Mouse (Mus musculus) common myeloid progenitor, adult 5-6 weeks (primary cell): Measurements from ENCODE around the gene Kcnj3. TPM values are rescaled to one million over a fixed set of nuclear protein-coding genes. Genes with fewer than 3 reads are reported as not detected.

ENCODE experiments used
- ATAC-seq: replicated peaks from 2 replicates; pipeline ENCODE4 v1.8.0; 2016; ENCODE audit warnings: low read depth, mild to moderate bottlenecking, moderate TSS enrichment, inconsistent platforms; ENCODE audit not compliant: poor library complexity, severe bottlenecking
- total RNA-seq: library from RNA; stranded (forward); fragments of 200-1000, 187-1606 nt; gene quantifications from 2 replicates; pipeline ENCODE4 v1.2.3, GENCODE M21; 2017

The Kcnj3 gene
- total RNA-seq, 1 experiment from 2014 or later, result not detected

DNA sequence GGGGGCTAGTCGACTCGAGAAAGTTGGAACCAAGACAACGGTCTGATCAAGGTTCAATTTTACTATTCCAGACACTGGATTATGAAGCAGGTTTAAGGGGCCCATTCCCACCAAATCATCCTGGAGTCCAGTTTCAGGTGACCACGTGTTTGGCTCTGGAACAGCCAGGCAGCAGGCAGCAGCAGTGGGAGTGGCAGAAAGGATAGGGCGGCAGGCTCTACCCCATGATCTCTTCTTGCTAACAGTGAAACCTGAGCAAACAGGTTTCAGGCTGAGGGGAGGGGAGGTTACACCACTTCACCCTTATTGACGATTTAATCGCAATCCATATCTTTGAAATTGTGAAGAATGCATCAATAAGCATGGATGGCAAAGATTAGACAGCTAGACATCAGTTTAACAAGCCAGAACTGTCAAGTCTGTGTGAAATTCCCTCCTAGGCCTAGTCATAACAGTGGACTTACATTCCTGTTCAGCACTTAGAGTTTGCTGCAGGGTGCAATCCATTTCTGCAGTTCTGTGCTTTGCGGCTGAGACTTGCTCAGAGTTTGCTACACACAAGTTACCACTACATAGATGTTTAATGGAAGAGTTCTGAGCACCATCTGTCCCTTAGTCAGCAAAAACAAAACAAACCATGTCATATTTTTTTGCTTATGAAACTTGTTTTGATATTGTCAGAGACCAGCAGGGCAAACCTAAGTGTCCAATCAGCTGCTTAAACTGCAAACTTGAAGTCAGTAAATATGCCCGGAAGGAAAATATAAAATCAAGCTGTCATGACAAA is 67.8 kb downstream of the Kcnj3 start:
- ATAC-seq, result no peak

DNA sequence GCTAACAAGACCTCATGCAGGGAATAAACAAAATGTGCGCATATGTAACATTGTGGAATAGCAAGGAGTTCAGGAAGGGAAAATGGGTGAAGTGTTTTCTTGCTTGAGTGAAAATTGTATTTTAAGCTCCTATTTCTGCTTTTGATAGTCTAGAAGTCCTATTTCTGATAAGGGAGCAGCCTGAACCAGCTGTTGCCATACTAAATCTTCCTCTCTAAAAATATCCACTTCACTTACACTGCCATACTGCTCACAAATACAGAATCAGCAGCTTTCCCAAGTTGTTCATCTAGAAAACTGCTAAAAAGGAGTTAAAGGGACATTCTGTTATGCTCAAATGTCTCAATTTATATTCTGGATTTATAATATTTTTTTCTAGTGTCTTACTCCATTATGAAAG is 69.9 kb downstream of the Kcnj3 start:
- ATAC-seq, result no peak

DNA sequence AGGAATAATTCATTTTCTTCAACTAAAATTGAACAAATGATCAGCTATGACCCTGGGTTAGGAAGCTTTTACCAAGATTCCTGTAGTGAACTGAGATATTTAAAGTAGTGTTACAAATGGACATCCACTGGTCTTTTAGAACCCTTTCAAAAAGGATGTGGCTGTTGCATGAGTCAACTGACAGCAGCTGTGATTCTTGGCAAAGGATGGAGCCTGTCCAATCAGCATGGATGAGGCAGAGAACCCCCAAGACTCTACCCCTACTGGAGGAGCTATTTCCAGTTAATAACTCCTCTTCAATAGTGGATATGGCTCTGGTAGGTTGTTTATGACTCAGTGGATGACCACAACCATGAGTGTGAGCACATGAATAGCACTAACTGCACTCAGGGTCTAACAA is 81.5 kb downstream of the Kcnj3 start:
- ATAC-seq, result no peak

DNA sequence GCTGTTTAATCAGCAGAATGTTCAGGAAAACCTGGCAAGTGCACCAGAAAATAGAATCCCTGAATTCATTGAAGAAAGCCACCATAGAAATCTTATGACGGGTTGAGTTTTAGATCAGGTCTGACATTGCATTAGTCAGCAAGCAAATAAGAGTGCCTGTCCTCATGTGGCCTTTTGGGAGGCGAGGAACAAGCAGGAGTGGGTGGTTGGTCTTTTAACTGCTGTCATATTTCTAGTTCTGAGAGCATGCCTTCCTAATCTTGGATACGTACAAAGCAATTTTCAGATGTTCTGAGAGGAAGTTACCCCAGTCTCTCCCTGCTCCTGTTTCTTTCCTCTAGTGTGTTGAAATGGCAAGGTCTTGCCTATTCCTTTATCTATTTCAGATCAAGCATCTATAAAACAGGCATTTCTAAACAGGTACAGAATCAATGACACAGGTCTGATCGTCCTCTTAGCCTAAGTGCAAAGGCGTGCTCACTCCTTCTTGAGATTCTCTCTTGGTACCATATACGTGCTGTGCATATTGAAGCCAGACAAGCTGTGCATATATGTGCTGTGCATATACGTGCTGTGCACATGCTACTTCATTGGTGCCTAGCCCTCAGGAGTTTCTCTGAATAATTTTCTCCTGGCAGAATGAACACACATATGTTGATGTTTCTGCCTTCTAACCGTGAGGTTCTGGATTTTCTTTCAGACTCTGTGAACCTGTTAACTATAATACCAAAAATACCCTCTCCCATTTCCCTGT is 97.1 kb downstream of the Kcnj3 start:
- no peak for ATAC-seq

DNA sequence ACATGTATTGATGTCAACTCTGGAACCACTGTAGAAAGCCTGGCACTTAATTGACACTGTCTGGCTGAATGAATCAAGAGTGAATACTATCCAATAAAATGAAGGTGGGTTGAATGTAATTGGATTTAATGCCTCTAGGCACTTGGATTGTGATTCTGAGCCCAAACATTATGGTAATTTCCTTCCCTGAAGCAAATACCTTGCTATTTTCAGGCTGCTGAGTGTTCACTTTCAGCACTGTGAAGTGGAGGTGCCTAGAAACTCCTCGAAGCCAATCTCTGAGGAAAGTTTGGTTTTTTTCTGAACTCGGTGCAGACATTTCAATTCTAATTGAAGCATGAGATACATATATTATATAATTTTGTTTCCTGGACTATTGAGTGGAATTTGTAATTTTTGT is 99.2 kb downstream of the Kcnj3 start:
- no peak for ATAC-seq

DNA sequence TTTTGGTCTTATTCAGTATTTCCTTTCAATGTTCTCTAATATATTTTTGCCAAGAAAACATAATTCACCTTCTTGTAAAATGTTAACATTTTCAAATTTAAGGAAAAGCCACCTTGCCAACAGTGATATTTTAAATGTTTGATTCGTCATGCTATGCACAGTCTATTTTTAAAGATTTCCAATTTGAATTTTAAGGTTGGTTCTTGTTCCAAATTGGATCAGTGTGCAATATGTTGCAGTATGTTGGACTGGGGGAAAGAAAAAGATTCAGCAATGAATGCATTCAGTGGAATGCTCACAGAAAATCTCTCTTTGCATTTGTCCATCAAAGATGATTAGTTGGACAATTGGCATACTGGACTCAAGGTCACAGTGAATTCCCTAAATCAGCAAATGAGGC is 99.7 kb downstream of the Kcnj3 start:
- ATAC-seq, result no peak

DNA sequence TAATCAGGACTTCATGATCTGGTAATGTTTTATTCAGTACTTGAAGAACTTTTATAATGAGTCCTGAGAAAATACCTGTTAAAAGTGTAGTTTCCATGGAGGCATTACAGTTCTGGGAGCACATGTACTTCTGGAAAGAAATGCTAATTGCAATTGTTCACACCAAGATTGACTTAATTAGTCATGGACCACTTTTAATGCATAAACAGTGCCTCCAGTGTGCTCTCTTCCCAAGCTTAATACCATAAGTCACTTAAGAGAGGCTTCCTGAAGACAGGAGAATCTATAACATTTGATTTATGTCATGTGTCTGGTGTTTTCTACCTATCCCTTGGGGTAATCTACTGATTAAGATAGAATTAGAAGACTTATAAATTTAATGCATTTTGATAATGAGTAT is 111.8 kb downstream of the Kcnj3 start:
- no peak for ATAC-seq

DNA sequence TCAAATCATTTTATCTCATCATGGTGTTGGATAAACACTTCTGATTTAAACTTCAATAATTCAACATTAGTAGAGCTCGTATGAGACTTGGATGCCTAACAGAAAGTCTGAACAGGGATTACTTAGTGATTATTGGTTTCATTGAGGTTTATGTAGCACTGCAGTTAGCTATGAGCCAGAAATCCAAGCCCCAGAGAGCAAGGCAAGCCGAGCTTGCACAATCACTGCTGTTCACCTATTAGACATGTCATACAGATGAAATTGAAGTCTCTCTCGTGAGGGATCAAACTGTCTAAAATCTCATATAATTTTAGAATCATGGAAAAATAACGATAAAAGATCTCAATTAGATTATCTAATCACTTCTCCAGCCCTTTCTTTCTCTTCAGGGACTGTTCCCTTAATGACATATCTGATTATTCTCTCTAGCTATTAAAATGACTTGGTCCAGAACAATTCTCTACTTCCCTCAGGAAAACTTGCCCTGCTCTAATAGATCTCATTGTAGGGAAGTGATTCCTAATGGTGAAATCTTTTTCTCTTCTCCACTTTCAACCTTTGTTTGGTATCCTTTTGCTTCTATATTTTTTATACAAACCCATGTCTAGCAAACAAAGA is 122.7 kb downstream of the Kcnj3 start:
- no peak for ATAC-seq

DNA sequence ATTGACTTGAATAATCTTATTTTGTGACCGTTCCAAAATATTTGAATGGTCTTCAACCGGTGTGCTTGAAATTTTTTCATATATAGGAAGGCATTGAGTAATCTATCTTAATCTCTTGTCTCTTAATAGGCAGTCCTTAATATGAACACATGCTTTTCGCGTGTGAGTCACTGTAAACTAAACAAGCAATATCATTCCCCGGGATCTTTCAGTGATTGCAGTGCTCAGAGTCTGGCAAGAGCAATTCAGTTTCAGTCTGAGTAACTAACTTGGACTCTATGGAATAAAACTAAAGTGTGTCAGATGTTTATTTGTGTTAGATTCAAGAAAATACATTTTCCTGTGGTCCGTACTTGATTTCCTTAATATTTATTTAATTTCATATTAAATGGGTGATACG is 133.5 kb downstream of the Kcnj3 start:
- ATAC-seq, result no peak

DNA sequence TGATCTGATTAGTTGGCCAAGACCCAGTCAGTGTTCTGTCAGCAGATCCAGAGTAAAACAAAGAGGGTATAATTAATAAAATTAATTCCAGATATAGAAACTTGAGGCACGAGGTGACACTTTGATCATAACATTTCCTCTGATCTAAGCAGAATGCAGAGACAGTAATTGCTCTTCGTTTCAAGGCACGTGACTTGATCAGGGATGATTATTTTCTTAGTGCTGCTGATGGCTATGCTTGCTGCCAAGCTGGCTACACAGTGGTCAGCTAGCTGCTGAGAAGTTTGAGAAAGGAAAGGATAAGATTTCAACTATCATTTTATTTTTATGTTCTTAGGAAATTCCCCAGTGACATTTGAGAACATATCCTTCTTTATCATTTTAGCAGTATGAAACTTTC is 135.7 kb downstream of the Kcnj3 start:
- ATAC-seq, result no peak

DNA sequence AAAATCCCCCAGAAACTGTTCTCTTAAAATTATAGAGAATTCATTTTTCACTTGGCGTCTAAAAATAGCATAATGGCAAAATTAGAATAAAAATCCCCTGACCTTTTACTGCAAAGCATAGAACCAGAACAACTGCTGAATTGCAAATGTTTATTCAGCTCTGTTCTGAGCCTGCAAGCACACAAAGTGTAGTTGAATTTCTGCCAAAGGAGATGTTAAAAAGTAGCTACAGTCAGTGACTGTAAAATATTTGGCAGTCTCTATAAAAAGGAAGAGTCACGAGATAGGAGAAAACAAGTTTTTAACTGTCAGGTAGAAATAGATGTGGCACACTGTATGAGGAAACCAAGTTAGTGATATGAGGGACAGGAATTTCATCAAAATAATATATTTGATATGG is 144.5 kb downstream of the Kcnj3 start:
- ATAC-seq, result no peak

DNA sequence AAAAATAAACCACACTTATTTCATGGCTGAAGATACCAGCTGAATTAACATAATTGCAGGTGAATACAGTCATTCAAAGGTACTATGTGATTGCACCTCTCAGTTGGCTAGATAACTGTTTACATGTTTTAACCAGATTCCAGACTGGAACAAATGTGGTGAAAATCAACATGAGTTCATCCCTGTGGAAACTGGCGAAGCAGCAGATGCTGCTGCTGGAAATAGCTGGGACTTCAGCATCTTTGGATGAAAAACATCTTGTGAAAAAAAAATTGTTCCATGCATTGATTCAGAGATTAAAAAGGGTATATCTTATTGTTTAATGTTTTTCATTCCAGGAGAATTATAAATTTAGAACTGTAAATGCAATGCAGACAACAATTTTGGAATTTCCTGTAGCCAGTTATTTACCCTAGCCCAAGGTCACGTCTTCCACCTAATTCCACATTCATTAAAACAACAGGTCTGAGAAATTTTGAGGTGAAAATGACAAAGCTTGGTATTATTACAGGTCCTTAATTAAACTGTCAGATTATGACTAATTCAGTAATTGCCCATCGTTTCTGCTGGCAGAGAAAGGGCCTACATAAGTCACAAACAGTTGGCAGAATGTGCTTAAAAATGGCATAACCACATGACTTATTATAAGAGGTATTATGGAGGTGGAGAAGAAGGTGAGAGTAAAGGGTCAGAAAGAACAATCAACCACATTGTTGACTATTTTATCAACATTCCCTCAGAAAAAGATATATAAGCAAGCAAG is 155.6 kb downstream of the Kcnj3 start:
- no peak for ATAC-seq
